8 mouse cellular contexts compared by ENCODE assay signal in genomic region chr10:128803361-128803760, GRCm38 (mm10). TPM values are rescaled to one million over a fixed set of nuclear protein-coding genes. Genes with fewer than 3 reads are reported as not detected.
A peak's percentile ranks its signal among the peaks of the same experiment; 100 is the strongest.
DNase-seq lines count a peak whose midpoint lies in the region; ATAC-seq and TF ChIP-seq lines count a peak whose summit lies in the region.

No protein-coding gene starts in this region.

- peak overlapping the region; percentile 81 for H3K4me2 ChIP-seq in kidney, embryonic 15.5 days
- H3K4me2 ChIP-seq in hindbrain, postnatal 0 days (ENCODE audit: low read depth, low read length), result peak overlapping the region; percentile 92
- H3K4me2 ChIP-seq in midbrain, postnatal 0 days (ENCODE audit: low read depth, low read length, poor library complexity, severe bottlenecking), result peak overlapping the region; percentile 77

- H3K4me1 ChIP-seq in kidney, embryonic 15.5 days, result peaks cover 44% of the 10 kb centered on the region
- peaks cover 9% of the 10 kb centered on the region for H3K4me1 ChIP-seq in cortical plate, adult 2 months (ENCODE audit: control insufficient read depth, insufficient read depth, low read length)
- H3K4me1 ChIP-seq in hindbrain, postnatal 0 days (ENCODE audit: insufficient read depth, low read length), result peaks cover 29% of the 10 kb centered on the region
- peaks cover 20% of the 10 kb centered on the region for H3K4me1 ChIP-seq in midbrain, postnatal 0 days (ENCODE audit: insufficient read depth, low read length)

- no peaks in the 10 kb centered on the region for H3K27me3 ChIP-seq in kidney, embryonic 15.5 days
- no peaks in the 10 kb centered on the region for H3K27me3 ChIP-seq in hindbrain, postnatal 0 days (ENCODE audit: insufficient read depth, low read length)
- no peaks in the 10 kb centered on the region for H3K27me3 ChIP-seq in midbrain, postnatal 0 days (ENCODE audit: insufficient read depth, low read length)

- TF ChIP-seq CTCF in cortical plate, adult 2 months (IDR thresholded peaks at IDR 0.05; ENCODE audit: extremely low read depth, insufficient read depth, low read length), result no peak
- no peak for TF ChIP-seq CTCF in hindbrain, postnatal 0 days (IDR thresholded peaks at IDR 0.05; ENCODE audit: low read depth)
- TF ChIP-seq CTCF in midbrain, postnatal 0 days (IDR thresholded peaks at IDR 0.05), result no peak

- ATAC-seq in kidney, embryonic 15.5 days (replicated peaks; ENCODE audit: low FRiP score), result no peak
- ATAC-seq in hindbrain, postnatal 0 days, result no peak
- no peak for ATAC-seq in midbrain, postnatal 0 days (ENCODE audit: low FRiP score)

- 5% methylated on average over 6 of the region's 6 CpGs for WGBS in kidney, embryonic 15.5 days
- WGBS in hindbrain, postnatal 0 days, result 9% methylated on average over 6 of the region's 6 CpGs
- WGBS in midbrain, postnatal 0 days, result 10% methylated on average over 6 of the region's 6 CpGs

- H3K9ac ChIP-seq in kidney, embryonic 15.5 days, result peak overlapping the region; percentile 63
- H3K9ac ChIP-seq in hindbrain, postnatal 0 days (replicated peaks; ENCODE audit: low read length), result peak overlapping the region; percentile 86
- H3K9ac ChIP-seq in midbrain, postnatal 0 days (replicated peaks; ENCODE audit: low read length, poor library complexity, severe bottlenecking), result peak overlapping the region; percentile 87

- TF ChIP-seq POLR2A in cortical plate, adult 2 months (IDR thresholded peaks at IDR 0.05; ENCODE audit: extremely low read depth, insufficient read depth, low read length), result no peak

- peak overlapping the region; percentile 74 for H3K4me3 ChIP-seq in kidney, embryonic 15.5 days (replicated peaks)
- peak overlapping the region; percentile 94 for H3K4me3 ChIP-seq in cortical plate, adult 2 months (ENCODE audit: insufficient read depth, low read length)
- peak overlapping the region; percentile 84 for H3K4me3 ChIP-seq in hindbrain, postnatal 0 days (ENCODE audit: low read length)
- peak overlapping the region; percentile 85 for H3K4me3 ChIP-seq in midbrain, postnatal 0 days (ENCODE audit: low read depth, low read length)

- H3K9me3 ChIP-seq in kidney, embryonic 15.5 days (replicated peaks), result no peaks in the 10 kb centered on the region
- H3K9me3 ChIP-seq in hindbrain, postnatal 0 days (ENCODE audit: low read length), result no peaks in the 10 kb centered on the region
- no peaks in the 10 kb centered on the region for H3K9me3 ChIP-seq in midbrain, postnatal 0 days (ENCODE audit: low read length)

- peak overlapping the region; percentile 97 for H3K27ac ChIP-seq in kidney, embryonic 15.5 days
- H3K27ac ChIP-seq in cortical plate, adult 2 months (ENCODE audit: insufficient read depth, low read length), result no peak overlapping the region
- H3K27ac ChIP-seq in hindbrain, postnatal 0 days, result peak overlapping the region; percentile 98
- H3K27ac ChIP-seq in midbrain, postnatal 0 days (ENCODE audit: low read depth, low read length), result peak overlapping the region; percentile 96

- H3K36me3 ChIP-seq in kidney, embryonic 15.5 days, result peaks cover 35% of the 10 kb centered on the region
- H3K36me3 ChIP-seq in hindbrain, postnatal 0 days (ENCODE audit: insufficient read depth, low read length), result peaks cover 4% of the 10 kb centered on the region; the same call in 1 of the 2 replicates
- H3K36me3 ChIP-seq in midbrain, postnatal 0 days (ENCODE audit: insufficient read depth, low read length), result peaks cover 14% of the 10 kb centered on the region; the same call in 1 of the 2 replicates

- no peak for DNase-seq in kidney, adult 18-20 months
- no peak for DNase-seq in hindbrain, postnatal 0 days (ENCODE audit: low spot score)
- DNase-seq in midbrain, postnatal 0 days (ENCODE audit: low spot score), result no peak
- no peak for DNase-seq in gastrocnemius, adult 18-20 months (ENCODE audit: low spot score)
- DNase-seq in natural killer cell, adult 2 months (ENCODE audit: low spot score in 2 of 2), result no peak
- no peak for DNase-seq in urinary bladder, adult 18-20 months (ENCODE audit: low spot score in 2 of 2)

RNA-seq across cellular contexts. Expression of gene Dnajc14, which starts 0.5 kb away (rescaled TPM):
- polyA plus RNA-seq in kidney, embryonic 15.5 days (2015; fragmentation: Nextera tagmentation; extraction: Ambion mirVana), result 54.0 and 56.0 TPM in 2 replicates
- 23.0 and 23.9 TPM in 2 replicates for polyA plus RNA-seq in cortical plate, adult 2 months (2012; rRNA removed)
- 28.6 and 30.9 TPM in 2 replicates for total RNA-seq in hindbrain, postnatal 0 days (2014; rRNA removed)
- polyA plus RNA-seq in hindbrain, postnatal 0 days (2015; fragmentation: Nextera tagmentation; extraction: Ambion mirVana), result 32.7 and 37.0 TPM in 2 replicates
- total RNA-seq in midbrain, postnatal 0 days (2014; rRNA removed), result 31.4 and 39.4 TPM in 2 replicates
- polyA plus RNA-seq in midbrain, postnatal 0 days (2015; fragmentation: Nextera tagmentation; extraction: Ambion mirVana), result 34.6 and 37.7 TPM in 2 replicates
- 10 to 100 TPM; 20.8 to 25.4 TPM for total RNA-seq in gastrocnemius, adult 18-20 months (2021)

RNA-seq across cellular contexts. Expression of gene Tmem198b, which starts 0.8 kb away (rescaled TPM):
- 16.7 and 20.6 TPM in 2 replicates for polyA plus RNA-seq in kidney, embryonic 15.5 days (2015; fragmentation: Nextera tagmentation; extraction: Ambion mirVana)
- polyA plus RNA-seq in cortical plate, adult 2 months (2012; rRNA removed), result 12.7 and 13.8 TPM in 2 replicates
- 26.5 and 27.3 TPM in 2 replicates for total RNA-seq in hindbrain, postnatal 0 days (2014; rRNA removed)
- 18.8 and 18.9 TPM in 2 replicates for polyA plus RNA-seq in hindbrain, postnatal 0 days (2015; fragmentation: Nextera tagmentation; extraction: Ambion mirVana)
- total RNA-seq in midbrain, postnatal 0 days (2014; rRNA removed), result 18.6 and 21.8 TPM in 2 replicates
- polyA plus RNA-seq in midbrain, postnatal 0 days (2015; fragmentation: Nextera tagmentation; extraction: Ambion mirVana), result 17.1 and 18.9 TPM in 2 replicates
- 1 to 10 TPM; 2.1 to 2.3 TPM for total RNA-seq in gastrocnemius, adult 18-20 months (2021)

RNA-seq across cellular contexts. Expression of gene Mmp19, which starts 12.7 kb away (rescaled TPM):
- polyA plus RNA-seq in kidney, embryonic 15.5 days (2015; fragmentation: Nextera tagmentation; extraction: Ambion mirVana), result 0.73 and 1.6 TPM in 2 replicates
- 0.38 and 0.57 TPM in 2 replicates for polyA plus RNA-seq in cortical plate, adult 2 months (2012; rRNA removed)
- total RNA-seq in hindbrain, postnatal 0 days (2014; rRNA removed), result 0.52 and 2.8 TPM in 2 replicates
- polyA plus RNA-seq in hindbrain, postnatal 0 days (2015; fragmentation: Nextera tagmentation; extraction: Ambion mirVana), result 0.59 and 0.61 TPM in 2 replicates
- total RNA-seq in midbrain, postnatal 0 days (2014; rRNA removed), result 1.3 and 1.8 TPM in 2 replicates
- 0.29 and 0.54 TPM in 2 replicates for polyA plus RNA-seq in midbrain, postnatal 0 days (2015; fragmentation: Nextera tagmentation; extraction: Ambion mirVana)
- total RNA-seq in gastrocnemius, adult 18-20 months (2021), result 1 to 10 TPM; 1.1 to 1.9 TPM

RNA-seq across cellular contexts. Expression of gene Sarnp, which starts 13.8 kb away (rescaled TPM):
- 208 and 213 TPM in 2 replicates for polyA plus RNA-seq in kidney, embryonic 15.5 days (2015; fragmentation: Nextera tagmentation; extraction: Ambion mirVana)
- 50.1 and 53.4 TPM in 2 replicates for polyA plus RNA-seq in cortical plate, adult 2 months (2012; rRNA removed)
- 19.4 and 24.3 TPM in 2 replicates for total RNA-seq in hindbrain, postnatal 0 days (2014; rRNA removed)
- 126 and 143 TPM in 2 replicates for polyA plus RNA-seq in hindbrain, postnatal 0 days (2015; fragmentation: Nextera tagmentation; extraction: Ambion mirVana)
- total RNA-seq in midbrain, postnatal 0 days (2014; rRNA removed), result 30.7 and 36.8 TPM in 2 replicates
- 120 and 126 TPM in 2 replicates for polyA plus RNA-seq in midbrain, postnatal 0 days (2015; fragmentation: Nextera tagmentation; extraction: Ambion mirVana)
- total RNA-seq in gastrocnemius, adult 18-20 months (2021), result 10 to 100 TPM; 26.1 to 30.7 TPM

RNA-seq across cellular contexts. Expression of gene Ormdl2, which starts 18.1 kb away (rescaled TPM):
- polyA plus RNA-seq in kidney, embryonic 15.5 days (2015; fragmentation: Nextera tagmentation; extraction: Ambion mirVana), result 80.9 and 83.4 TPM in 2 replicates
- 18.3 and 20.3 TPM in 2 replicates for polyA plus RNA-seq in cortical plate, adult 2 months (2012; rRNA removed)
- 12.0 and 23.1 TPM in 2 replicates for total RNA-seq in hindbrain, postnatal 0 days (2014; rRNA removed)
- polyA plus RNA-seq in hindbrain, postnatal 0 days (2015; fragmentation: Nextera tagmentation; extraction: Ambion mirVana), result 23.8 and 24.8 TPM in 2 replicates
- 6.9 and 11.1 TPM in 2 replicates for total RNA-seq in midbrain, postnatal 0 days (2014; rRNA removed)
- polyA plus RNA-seq in midbrain, postnatal 0 days (2015; fragmentation: Nextera tagmentation; extraction: Ambion mirVana), result 15.0 and 15.6 TPM in 2 replicates
- 1 to 10 TPM; 3.1 to 3.8 TPM for total RNA-seq in gastrocnemius, adult 18-20 months (2021)
